ENCODE assay signal across 9 mouse cellular contexts in the genomic region with DNA sequence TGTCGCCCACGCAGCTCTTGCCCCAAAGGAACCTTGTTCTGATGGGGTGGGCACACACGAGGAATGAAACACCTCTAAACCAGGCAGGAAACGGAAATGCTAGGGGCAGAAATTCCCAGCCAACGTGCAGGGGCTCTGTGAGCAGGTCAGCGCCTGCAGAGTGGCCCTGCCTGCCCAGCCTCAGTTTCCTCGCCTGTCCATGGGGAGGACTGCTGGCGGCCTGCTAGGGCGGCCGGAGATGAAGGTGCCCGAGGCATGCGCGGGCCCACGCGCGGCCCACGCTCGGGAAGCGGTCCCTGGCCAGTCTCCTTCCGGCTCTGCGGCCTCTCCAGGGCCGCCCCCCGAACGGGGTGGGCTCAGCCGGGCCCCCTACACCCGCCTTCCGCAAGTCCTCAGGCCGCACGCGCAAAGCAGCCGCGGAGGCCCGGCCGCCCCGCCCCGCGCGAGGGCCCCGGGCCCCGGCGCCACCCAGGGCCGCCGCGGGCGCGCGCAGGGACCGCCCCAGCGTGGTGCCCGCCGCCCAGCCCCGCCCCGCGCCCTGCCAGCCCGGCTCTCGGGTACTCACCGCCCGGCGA. TPM values are rescaled to one million over a fixed set of nuclear protein-coding genes. Genes with fewer than 3 reads are reported as not detected.
DNase-seq lines count a peak whose midpoint lies in the region; ATAC-seq lines count a peak whose summit lies in the region.
"Had no signal": no experiment of that assay in that cellular context is flagged by ENCODE, and none has a peak within 500 bp of the region (broad histone marks: within the 10 kb centered on the region; RNA-seq: fewer than 3 reads in every experiment).

No protein-coding gene starts in this region.

- peaks cover 16% of the 10 kb centered on the region for H3K4me1 ChIP-seq in forebrain, embryonic 15.5 days
- peaks cover 6% of the 10 kb centered on the region for H3K4me1 ChIP-seq in intestine, embryonic 16.5 days (ENCODE audit: control insufficient read depth, insufficient read depth, low read length)
- peaks cover 6% of the 10 kb centered on the region; the same call in 1 of the 2 replicates for H3K4me1 ChIP-seq in lung, embryonic 16.5 days (replicated peaks; ENCODE audit: control insufficient read depth, insufficient read depth, low read length)

- H3K4me3 ChIP-seq in forebrain, embryonic 15.5 days = peak overlapping the region; percentile 66
- peak overlapping the region; percentile 68 for H3K4me3 ChIP-seq in intestine, embryonic 16.5 days (ENCODE audit: low read length)
- H3K4me3 ChIP-seq in lung, embryonic 16.5 days (ENCODE audit: low read length) = peak overlapping the region; percentile 67

- peak overlapping the region; percentile 69 for H3K9ac ChIP-seq in forebrain, embryonic 15.5 days (replicated peaks)
- H3K9ac ChIP-seq in intestine, embryonic 16.5 days (ENCODE audit: low read depth, low read length) = peak overlapping the region; percentile 87
- H3K9ac ChIP-seq in lung, embryonic 16.5 days (ENCODE audit: low read length) = peak overlapping the region; percentile 75

- H3K27ac ChIP-seq in forebrain, embryonic 15.5 days (replicated peaks) = peak overlapping the region; percentile 56; the same call in 1 of the 2 replicates
- no peak overlapping the region for H3K27ac ChIP-seq in intestine, embryonic 16.5 days (ENCODE audit: low read length)
- no peak overlapping the region for H3K27ac ChIP-seq in lung, embryonic 16.5 days (ENCODE audit: low read length)

- peak overlapping the region; percentile 94 for H3K4me2 ChIP-seq in forebrain, embryonic 15.5 days (replicated peaks)
- H3K4me2 ChIP-seq in intestine, embryonic 16.5 days (ENCODE audit: low read depth, low read length) = peak overlapping the region; percentile 96
- peak overlapping the region; percentile 95 for H3K4me2 ChIP-seq in lung, embryonic 16.5 days (ENCODE audit: low read depth, low read length)

- no peaks in the 10 kb centered on the region for H3K9me3 ChIP-seq in forebrain, embryonic 15.5 days
- H3K9me3 ChIP-seq in intestine, embryonic 16.5 days (ENCODE audit: control insufficient read depth, low read length) = no peaks in the 10 kb centered on the region
- H3K9me3 ChIP-seq in lung, embryonic 16.5 days (ENCODE audit: control insufficient read depth, low read length) = no peaks in the 10 kb centered on the region

- DNase-seq in gastrocnemius, postnatal 10 days = peak; percentile 44
- DNase-seq in gastrocnemius, adult 18-20 months (ENCODE audit: low spot score) = no peak
- peak; percentile 75 for DNase-seq in adrenal gland, adult 2 months
- peak; percentile 79 for DNase-seq in retina, postnatal 1 day
- DNase-seq in yolk sac, embryonic 10.5 days (ENCODE audit: low spot score) = peak; percentile 46

- H3K36me3 ChIP-seq in forebrain, embryonic 15.5 days = no peaks in the 10 kb centered on the region
- H3K36me3 ChIP-seq in intestine, embryonic 16.5 days (ENCODE audit: control insufficient read depth, insufficient read depth, low read length) = no peaks in the 10 kb centered on the region
- H3K36me3 ChIP-seq in lung, embryonic 16.5 days (ENCODE audit: control insufficient read depth, insufficient read depth, low read length) = no peaks in the 10 kb centered on the region
- H3K36me3 ChIP-seq: G1E had no signal

- peak; percentile 79 for ATAC-seq in forebrain, embryonic 15.5 days (replicated peaks)
- peak; percentile 92 for ATAC-seq in intestine, embryonic 16.5 days
- peak; percentile 94 for ATAC-seq in lung, embryonic 16.5 days (ENCODE audit: low read depth)

- H3K27me3 ChIP-seq in forebrain, embryonic 15.5 days = no peaks in the 10 kb centered on the region
- peaks cover 3% of the 10 kb centered on the region for H3K27me3 ChIP-seq in intestine, embryonic 16.5 days (replicated peaks; ENCODE audit: control insufficient read depth, insufficient read depth, low read length)
- H3K27me3 ChIP-seq in lung, embryonic 16.5 days (ENCODE audit: control insufficient read depth, insufficient read depth, low read depth, low read length) = peaks cover 6% of the 10 kb centered on the region

- 2% methylated on average over 52 of the region's 59 CpGs for WGBS in forebrain, embryonic 15.5 days
- WGBS in intestine, embryonic 16.5 days = 3% methylated on average over 59 of the region's 59 CpGs
- WGBS in lung, embryonic 16.5 days = 2% methylated on average over 35 of the region's 59 CpGs

RNA-seq across cellular contexts. Expression of gene Begain, which starts 0.4 kb away (rescaled TPM):
- total RNA-seq in gastrocnemius, postnatal 10 days (2021) = 1 to 10 TPM; 2.7 to 3.5 TPM
- total RNA-seq in gastrocnemius, adult 18-20 months (2021) = under 1 TPM in 1 of 2 experiments, not detected in 1; 0.12 TPM
- 1 to 10 TPM; 3.9 to 5.5 TPM for total RNA-seq in adrenal gland, adult 2 months (2021)
- polyA plus RNA-seq in adrenal gland, adult 2 months (2012; rRNA removed) = 3.3 and 8.2 TPM in 2 replicates
- polyA plus RNA-seq in forebrain, embryonic 15.5 days (2015; fragmentation: Nextera tagmentation; extraction: Ambion mirVana) = 19.2 and 20.2 TPM in 2 replicates
- polyA plus RNA-seq in intestine, embryonic 16.5 days (2015; fragmentation: Nextera tagmentation; extraction: Ambion mirVana) = 3.3 and 4.2 TPM in 2 replicates
- 3.2 and 3.9 TPM in 2 replicates for polyA plus RNA-seq in lung, embryonic 16.5 days (2015; fragmentation: Nextera tagmentation; extraction: Ambion mirVana)
- total RNA-seq: G1E had no signal
- polyA plus RNA-seq: G1E had no signal
